Mouse (Mus musculus): ENCODE measurements at regions not wholly inside any gene's neighbourhood (a gene's known extent, or its start where the extent isn't known, plus 50 kb on each side); places are given as distances from the start of the nearest gene placed in this dataset.

- WGBS, result 37% methylated on average over 9 of the region's 9 CpGs
- Histone ChIP-seq H3K4me3 (ENCODE audit: low read depth, low read length) (no peak overlapping the region), H3K9ac (ENCODE audit: low read depth, low read length) (no peak overlapping the region), H3K4me2 (no peak overlapping the region), H3K36me3 (ENCODE audit: control insufficient read depth, insufficient read depth, low read length) (no peaks in the 10 kb centered on the region), H3K27me3 (replicated peaks; ENCODE audit: control insufficient read depth, insufficient read depth, low read length) (no peaks in the 10 kb centered on the region), H3K9me3 (ENCODE audit: control insufficient read depth, low read length) (no peaks in the 10 kb centered on the region), H3K4me1 (replicated peaks; ENCODE audit: control insufficient read depth, insufficient read depth, low read length) (no peaks in the 10 kb centered on the region; the same call in 1 of the 2 replicates), H3K27ac (ENCODE audit: low read depth, low read length) (no peak overlapping the region)
- ATAC-seq (replicated peaks; ENCODE audit: low FRiP score) (no peak), DNase-seq (ENCODE audit: low spot score) (no peak)
These were observed 89.2 kb downstream of the Tmem170b start for GRCm38 (mm10) chr13:41694749-41695419.

GRCm38 (mm10) chr13:41696767-41697445 lies 91.2 kb downstream of the Tmem170b start:
- no peak for ATAC-seq (replicated peaks; ENCODE audit: low FRiP score)
- no peaks in the 10 kb centered on the region for H3K9me3 ChIP-seq (ENCODE audit: control insufficient read depth, low read length)
- no peaks in the 10 kb centered on the region for H3K27me3 ChIP-seq (replicated peaks; ENCODE audit: control insufficient read depth, insufficient read depth, low read length)
- H3K36me3 ChIP-seq (ENCODE audit: control insufficient read depth, insufficient read depth, low read length), result no peaks in the 10 kb centered on the region
- no peak overlapping the region for H3K4me3 ChIP-seq (ENCODE audit: low read depth, low read length)
- H3K4me1 ChIP-seq (replicated peaks; ENCODE audit: control insufficient read depth, insufficient read depth, low read length), result no peaks in the 10 kb centered on the region; the same call in 1 of the 2 replicates
- no peak overlapping the region for H3K9ac ChIP-seq (ENCODE audit: low read depth, low read length)
- 75% methylated on average over 7 of the region's 7 CpGs for WGBS
- no peak overlapping the region for H3K4me2 ChIP-seq
- DNase-seq (ENCODE audit: low spot score), result no peak
- H3K27ac ChIP-seq (ENCODE audit: low read depth, low read length), result no peak overlapping the region

GRCm38 (mm10) chr13:41701345-41701744 lies 95.6 kb downstream of the Tmem170b start:
- no peaks in the 10 kb centered on the region for H3K27me3 ChIP-seq (replicated peaks; ENCODE audit: control insufficient read depth, insufficient read depth, low read length)
- H3K27ac ChIP-seq (ENCODE audit: low read depth, low read length), result no peak overlapping the region
- H3K4me1 ChIP-seq (replicated peaks; ENCODE audit: control insufficient read depth, insufficient read depth, low read length), result no peaks in the 10 kb centered on the region
- DNase-seq (ENCODE audit: low spot score) (no peak), ATAC-seq (replicated peaks; ENCODE audit: low FRiP score) (no peak)
- H3K9me3 ChIP-seq (ENCODE audit: control insufficient read depth, low read length), result no peaks in the 10 kb centered on the region
- no peak overlapping the region for H3K9ac ChIP-seq (ENCODE audit: low read depth, low read length)
- H3K4me2 ChIP-seq, result no peak overlapping the region
- no peak overlapping the region for H3K4me3 ChIP-seq (ENCODE audit: low read depth, low read length)
- H3K36me3 ChIP-seq (ENCODE audit: control insufficient read depth, insufficient read depth, low read length), result no peaks in the 10 kb centered on the region
- WGBS, result 70% methylated on average over 3 of the region's 3 CpGs

GRCm38 (mm10) chr13:41701829-41702231 lies 96.1 kb downstream of the Tmem170b start:
- ATAC-seq (replicated peaks; ENCODE audit: low FRiP score) (no peak), DNase-seq (ENCODE audit: low spot score) (no peak)
- Histone ChIP-seq H3K9ac (ENCODE audit: low read depth, low read length) (no peak overlapping the region), H3K27me3 (replicated peaks; ENCODE audit: control insufficient read depth, insufficient read depth, low read length) (no peaks in the 10 kb centered on the region), H3K4me3 (ENCODE audit: low read depth, low read length) (no peak overlapping the region), H3K4me2 (no peak overlapping the region), H3K27ac (ENCODE audit: low read depth, low read length) (no peak overlapping the region), H3K4me1 (replicated peaks; ENCODE audit: control insufficient read depth, insufficient read depth, low read length) (no peaks in the 10 kb centered on the region), H3K36me3 (ENCODE audit: control insufficient read depth, insufficient read depth, low read length) (no peaks in the 10 kb centered on the region), H3K9me3 (ENCODE audit: control insufficient read depth, low read length) (no peaks in the 10 kb centered on the region)
- WGBS, result 85% methylated on average over 8 of the region's 8 CpGs

DNA sequence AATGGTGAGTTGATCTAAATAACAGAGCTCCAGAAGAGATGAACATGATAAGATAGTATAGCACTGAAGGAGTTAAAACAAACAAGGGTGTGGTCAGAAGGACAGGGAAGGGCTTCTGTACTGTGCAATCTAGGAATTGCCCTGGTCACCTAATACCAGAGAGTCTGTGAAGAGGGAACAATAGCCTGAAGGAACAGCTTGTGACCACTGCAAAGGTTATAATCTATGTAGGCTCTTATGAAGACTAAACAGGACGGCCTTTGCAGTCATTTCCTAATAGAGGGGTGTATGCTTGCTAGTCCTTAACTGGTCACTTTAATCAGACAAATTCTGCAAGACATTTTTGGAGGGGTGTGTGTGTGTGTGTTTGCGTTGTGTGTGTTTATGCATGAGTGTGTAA lies 97.5 kb downstream of the Tmem170b start:
- Histone ChIP-seq H3K4me2 (no peak overlapping the region), H3K9ac (ENCODE audit: low read depth, low read length) (no peak overlapping the region), H3K4me1 (replicated peaks; ENCODE audit: control insufficient read depth, insufficient read depth, low read length) (no peaks in the 10 kb centered on the region), H3K27me3 (replicated peaks; ENCODE audit: control insufficient read depth, insufficient read depth, low read length) (no peaks in the 10 kb centered on the region), H3K4me3 (ENCODE audit: low read depth, low read length) (no peak overlapping the region), H3K36me3 (ENCODE audit: control insufficient read depth, insufficient read depth, low read length) (no peaks in the 10 kb centered on the region), H3K27ac (ENCODE audit: low read depth, low read length) (no peak overlapping the region), H3K9me3 (ENCODE audit: control insufficient read depth, low read length) (no peaks in the 10 kb centered on the region)
- 76% methylated on average over 2 of the region's 2 CpGs for WGBS
- DNase-seq (ENCODE audit: low spot score), result no peak
- ATAC-seq (replicated peaks; ENCODE audit: low FRiP score), result no peak

DNA sequence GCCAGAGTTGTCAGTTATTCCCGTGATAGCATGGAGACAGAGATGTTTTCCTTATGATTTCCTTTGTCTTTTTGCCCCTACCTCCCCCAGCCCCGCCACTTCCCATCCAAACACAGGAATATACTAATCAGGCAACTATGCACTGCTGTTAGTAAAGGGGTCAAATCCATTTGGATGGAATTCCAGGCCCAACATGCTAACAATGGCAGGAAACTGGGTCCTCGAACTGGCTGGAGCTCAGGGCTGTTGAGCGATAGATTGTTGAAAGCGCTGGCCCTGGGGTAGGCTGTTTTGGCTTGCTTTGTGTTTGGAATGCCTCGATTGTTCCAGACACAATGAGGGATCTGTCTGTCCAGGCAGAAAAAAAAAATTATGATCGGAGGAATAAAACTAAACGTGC lies 97.9 kb downstream of the Tmem170b start:
- Histone ChIP-seq H3K9me3 (ENCODE audit: control insufficient read depth, low read length) (no peaks in the 10 kb centered on the region), H3K27ac (ENCODE audit: low read depth, low read length) (no peak overlapping the region), H3K4me1 (replicated peaks; ENCODE audit: control insufficient read depth, insufficient read depth, low read length) (no peaks in the 10 kb centered on the region), H3K4me2 (no peak overlapping the region), H3K27me3 (replicated peaks; ENCODE audit: control insufficient read depth, insufficient read depth, low read length) (no peaks in the 10 kb centered on the region), H3K36me3 (ENCODE audit: control insufficient read depth, insufficient read depth, low read length) (no peaks in the 10 kb centered on the region), H3K9ac (ENCODE audit: low read depth, low read length) (no peak overlapping the region), H3K4me3 (ENCODE audit: low read depth, low read length) (no peak overlapping the region)
- WGBS, result 67% methylated on average over 8 of the region's 8 CpGs
- ATAC-seq (replicated peaks; ENCODE audit: low FRiP score), result no peak
- DNase-seq (ENCODE audit: low spot score), result no peak

DNA sequence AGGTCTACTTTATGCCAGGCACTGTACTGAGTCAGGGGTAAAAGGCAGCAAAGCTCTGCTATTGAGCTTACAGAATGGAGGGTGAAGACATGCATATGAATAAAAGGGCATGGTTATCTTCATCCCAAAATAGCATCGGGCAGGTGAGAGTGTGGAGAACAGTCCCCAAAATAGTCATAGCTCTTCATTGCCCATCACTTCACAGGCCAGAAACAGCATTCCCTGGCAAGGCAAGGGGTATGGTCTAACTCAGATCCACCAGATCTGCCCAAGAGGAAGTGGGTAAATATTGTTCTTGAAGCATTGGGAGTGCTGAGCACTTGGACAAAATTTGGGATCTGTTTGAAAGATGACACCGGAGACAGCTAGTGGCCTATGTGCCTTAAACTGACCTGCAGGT lies 99.1 kb downstream of the Tmem170b start:
- ATAC-seq (replicated peaks; ENCODE audit: low FRiP score) (no peak), DNase-seq (ENCODE audit: low spot score) (no peak)
- no peak overlapping the region for H3K4me2 ChIP-seq
- no peaks in the 10 kb centered on the region for H3K4me1 ChIP-seq (replicated peaks; ENCODE audit: control insufficient read depth, insufficient read depth, low read length)
- no peak overlapping the region for H3K9ac ChIP-seq (ENCODE audit: low read depth, low read length)
- no peaks in the 10 kb centered on the region for H3K36me3 ChIP-seq (ENCODE audit: control insufficient read depth, insufficient read depth, low read length)
- no peaks in the 10 kb centered on the region for H3K9me3 ChIP-seq (ENCODE audit: control insufficient read depth, low read length)
- no peak overlapping the region for H3K27ac ChIP-seq (ENCODE audit: low read depth, low read length)
- WGBS, result 97% methylated on average over 2 of the region's 2 CpGs
- H3K27me3 ChIP-seq (replicated peaks; ENCODE audit: control insufficient read depth, insufficient read depth, low read length), result no peaks in the 10 kb centered on the region
- H3K4me3 ChIP-seq (ENCODE audit: low read depth, low read length), result no peak overlapping the region

DNA sequence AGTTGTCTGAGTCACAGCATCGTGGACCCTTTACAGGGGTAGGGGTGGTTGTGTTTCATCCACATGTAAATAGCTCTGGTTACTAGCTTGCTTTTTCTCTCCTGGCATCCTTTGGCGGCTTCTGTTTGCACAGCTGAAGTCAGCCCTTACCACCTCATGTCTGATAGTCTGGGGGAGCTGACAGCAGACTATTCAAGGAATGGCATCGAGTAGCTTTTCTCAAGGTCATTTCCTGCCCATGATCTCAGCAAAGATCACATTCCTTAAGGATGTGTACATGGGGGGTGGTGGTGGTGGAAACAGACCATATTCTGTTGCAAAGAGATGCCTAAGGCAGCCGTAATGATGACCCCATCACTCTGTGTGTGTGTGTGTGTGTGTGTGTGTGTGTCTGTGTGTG lies 99.9 kb downstream of the Tmem170b start:
- H3K27ac ChIP-seq (ENCODE audit: low read depth, low read length), result no peak overlapping the region
- no peaks in the 10 kb centered on the region for H3K36me3 ChIP-seq (ENCODE audit: control insufficient read depth, insufficient read depth, low read length)
- no peak overlapping the region for H3K4me2 ChIP-seq
- H3K9me3 ChIP-seq (ENCODE audit: control insufficient read depth, low read length), result no peaks in the 10 kb centered on the region
- H3K27me3 ChIP-seq (replicated peaks; ENCODE audit: control insufficient read depth, insufficient read depth, low read length), result no peaks in the 10 kb centered on the region
- H3K4me1 ChIP-seq (replicated peaks; ENCODE audit: control insufficient read depth, insufficient read depth, low read length), result no peaks in the 10 kb centered on the region
- no peak overlapping the region for H3K9ac ChIP-seq (ENCODE audit: low read depth, low read length)
- WGBS, result 46% methylated on average over 4 of the region's 4 CpGs
- H3K4me3 ChIP-seq (ENCODE audit: low read depth, low read length), result no peak overlapping the region
- no peak for ATAC-seq (replicated peaks; ENCODE audit: low FRiP score)
- no peak for DNase-seq (ENCODE audit: low spot score)

DNA sequence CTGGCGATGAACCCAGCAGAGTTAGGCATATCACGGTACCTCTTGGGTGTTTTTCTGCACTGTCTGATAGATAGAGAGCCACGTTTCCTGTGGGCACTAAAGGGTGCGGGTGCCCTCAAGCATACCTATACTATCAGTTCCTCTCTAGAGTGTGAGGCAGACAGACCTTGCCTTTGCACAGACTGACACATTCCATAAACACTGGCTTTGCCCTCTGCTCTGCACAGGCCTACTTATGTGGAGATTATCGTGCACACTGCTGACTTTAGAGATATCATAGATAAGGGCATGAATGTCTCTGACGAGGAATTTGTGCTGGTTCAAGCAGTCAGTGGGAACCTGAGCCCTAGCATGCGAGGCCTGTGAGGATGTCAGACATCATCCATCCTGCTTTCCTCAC lies 102.1 kb downstream of the Tmem170b start:
- H3K27me3 ChIP-seq (replicated peaks; ENCODE audit: control insufficient read depth, insufficient read depth, low read length), result no peaks in the 10 kb centered on the region

More for the DNA sequence above, 102.1 kb downstream of the Tmem170b start:
- Histone ChIP-seq H3K9me3 (ENCODE audit: control insufficient read depth, low read length) (no peaks in the 10 kb centered on the region), H3K4me1 (replicated peaks; ENCODE audit: control insufficient read depth, insufficient read depth, low read length) (no peaks in the 10 kb centered on the region), H3K4me2 (no peak overlapping the region), H3K4me3 (ENCODE audit: low read depth, low read length) (no peak overlapping the region), H3K9ac (ENCODE audit: low read depth, low read length) (no peak overlapping the region), H3K36me3 (ENCODE audit: control insufficient read depth, insufficient read depth, low read length) (no peaks in the 10 kb centered on the region), H3K27ac (ENCODE audit: low read depth, low read length) (no peak overlapping the region)
- DNase-seq (ENCODE audit: low spot score) (no peak), ATAC-seq (replicated peaks; ENCODE audit: low FRiP score) (no peak)
- WGBS, result 48% methylated on average over 7 of the region's 7 CpGs

Measured in liver, embryonic 11.5 days (tissue).